Mouse (Mus musculus) gastrocnemius, adult 8-10 months (tissue): ENCODE measurements at regions not wholly inside any gene's neighbourhood (a gene's known extent, or its start where the extent isn't known, plus 50 kb on each side); places are given as distances from the start of the nearest gene placed in this dataset.
"Not testable (repeated sequence)": the region's sequence is repeated elsewhere in the genome, so short reads cannot be mapped to it uniquely, and the experiment has no call there.

Source experiments
- DNase-seq, 2 experiments: peaks; one replicate each; pipeline ENCODE4 v3.0.0; 2022; ENCODE audit warnings: low spot score in 2 of 2

DNA sequence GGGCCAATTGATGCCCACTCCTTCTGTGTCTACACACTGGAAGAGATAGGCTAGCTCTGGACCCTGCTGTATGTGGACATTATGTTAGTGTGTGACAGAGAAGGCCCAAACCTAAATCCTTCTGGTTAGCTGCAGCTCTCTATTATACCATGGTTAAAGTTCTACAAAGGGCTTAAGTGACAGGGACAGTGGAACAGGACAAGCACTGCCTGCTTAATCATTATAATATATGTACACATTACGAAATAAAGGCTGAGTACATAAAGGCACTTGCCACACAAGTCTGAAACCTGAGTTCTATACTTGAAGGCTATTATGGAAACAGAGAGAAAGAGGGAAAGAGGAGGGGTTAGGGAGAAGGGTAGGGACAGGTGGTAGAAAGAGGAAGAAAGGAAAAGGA lies 55.2 kb downstream of the Rdh14 start:
- DNase-seq: no peak

DNA sequence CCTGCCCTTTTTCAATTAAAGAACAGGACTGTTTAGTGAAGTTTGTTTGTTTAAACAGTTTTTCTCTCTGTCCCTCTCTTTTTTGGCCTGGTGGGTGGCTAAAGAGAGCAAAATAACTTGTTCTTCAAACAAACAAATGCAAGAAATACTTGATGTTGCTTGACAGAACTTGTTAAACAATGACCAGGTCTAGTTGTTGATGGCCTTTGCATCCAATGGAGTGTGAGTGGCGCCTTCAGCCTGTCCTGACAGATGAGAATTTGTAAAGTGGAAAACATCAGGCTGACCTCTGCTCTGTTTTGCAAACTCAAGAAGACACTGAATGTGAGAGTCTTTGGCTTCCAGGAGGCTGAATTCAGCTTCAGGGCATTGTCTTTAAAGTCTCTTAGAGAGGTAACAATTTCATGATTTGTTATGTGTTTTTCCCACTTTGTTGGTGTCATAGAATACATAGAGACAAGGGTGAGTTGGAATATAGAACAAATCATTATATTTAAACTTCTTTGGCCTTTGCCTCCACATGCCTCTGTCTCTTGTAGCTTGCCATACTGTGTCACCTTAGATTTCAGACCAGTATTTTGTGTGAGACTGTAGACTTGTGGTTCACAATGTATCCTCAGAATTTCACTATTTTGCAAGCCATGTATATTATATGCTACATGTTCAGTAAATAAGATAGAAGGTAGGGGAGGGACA lies 67.5 kb downstream of the Rdh14 start:
- no peak for DNase-seq

DNA sequence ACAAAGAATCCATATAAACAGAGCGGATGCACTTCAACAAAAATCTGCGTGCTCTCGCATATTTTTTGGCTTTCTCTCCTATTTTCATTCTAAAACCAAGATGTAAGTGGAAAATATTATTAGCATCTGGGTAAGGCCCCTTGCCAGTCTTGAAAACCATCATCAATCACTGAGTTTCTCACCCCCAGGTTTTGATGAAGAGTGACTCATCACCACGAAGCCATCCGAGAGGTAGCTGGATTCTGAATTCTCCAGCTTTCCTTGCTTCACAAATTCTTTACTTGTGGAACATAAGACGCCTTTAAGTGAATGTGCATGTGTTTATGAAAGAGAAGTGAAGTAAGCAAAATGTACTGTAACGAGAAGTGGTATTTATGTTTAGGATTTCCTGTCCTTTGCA lies 71.2 kb downstream of the Rdh14 start:
- no peak for DNase-seq

DNA sequence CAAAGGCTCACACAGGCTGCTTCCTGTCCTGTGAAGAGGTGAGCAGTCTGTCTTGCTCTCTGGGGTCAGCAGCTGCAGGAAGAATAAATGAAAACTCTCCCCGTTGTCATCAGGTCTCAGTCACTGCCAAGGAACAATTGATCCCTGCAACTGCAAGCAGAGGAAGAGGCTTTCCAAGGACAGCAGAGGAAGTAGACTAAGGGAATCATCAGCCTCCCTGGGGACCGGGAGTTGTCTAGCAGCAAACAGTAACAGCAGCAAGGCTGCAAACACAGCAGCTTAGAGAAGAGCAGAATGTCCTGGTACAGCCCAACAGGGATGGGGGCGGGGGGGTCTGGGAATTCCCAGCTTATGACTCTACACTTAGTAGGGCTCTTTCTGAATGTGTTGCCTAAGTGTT lies 72.4 kb downstream of the Rdh14 start:
- peak; percentile 60 to 61 for DNase-seq

DNA sequence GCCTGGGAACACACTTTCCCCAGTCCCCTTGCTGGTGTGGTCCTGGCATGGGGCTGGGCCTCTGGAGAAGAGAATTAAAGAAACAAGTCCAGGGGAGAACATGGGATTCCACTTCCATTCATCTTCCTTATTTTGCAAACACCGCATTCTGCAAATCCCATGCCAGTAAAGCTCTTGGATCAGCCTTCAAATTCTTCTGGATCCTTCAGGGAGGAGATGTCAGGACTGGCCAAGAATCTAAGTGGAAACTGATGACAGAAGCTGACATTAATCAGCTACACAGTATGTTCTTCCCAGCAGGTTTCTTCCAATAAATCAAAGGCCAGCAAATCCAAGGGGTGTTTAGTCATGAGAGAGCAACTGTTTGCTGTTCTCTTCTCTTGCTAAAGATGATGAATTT lies 83.4 kb downstream of the Rdh14 start:
- peak in 1 of 2 experiments; percentile 7 for DNase-seq

DNA sequence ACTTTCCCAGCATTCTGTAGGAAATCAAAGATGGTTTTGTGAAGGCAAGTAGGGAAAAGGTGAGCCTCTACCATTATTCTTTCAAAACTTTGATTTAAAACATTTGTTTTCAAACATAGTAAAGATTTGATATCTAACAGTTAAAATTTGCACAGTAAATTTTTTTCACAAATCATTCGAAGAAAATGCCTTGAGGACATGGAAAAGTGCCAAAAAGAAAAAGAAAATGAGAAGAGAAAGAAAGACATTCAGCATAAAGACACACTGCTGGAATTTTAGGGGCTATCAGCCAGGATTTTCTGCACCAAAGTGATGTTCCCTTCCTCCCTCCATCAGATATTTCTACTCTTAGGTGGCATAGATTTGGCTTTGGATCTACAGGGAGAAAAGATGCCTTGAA lies 90.2 kb downstream of the Rdh14 start:
- DNase-seq: no peak

DNA sequence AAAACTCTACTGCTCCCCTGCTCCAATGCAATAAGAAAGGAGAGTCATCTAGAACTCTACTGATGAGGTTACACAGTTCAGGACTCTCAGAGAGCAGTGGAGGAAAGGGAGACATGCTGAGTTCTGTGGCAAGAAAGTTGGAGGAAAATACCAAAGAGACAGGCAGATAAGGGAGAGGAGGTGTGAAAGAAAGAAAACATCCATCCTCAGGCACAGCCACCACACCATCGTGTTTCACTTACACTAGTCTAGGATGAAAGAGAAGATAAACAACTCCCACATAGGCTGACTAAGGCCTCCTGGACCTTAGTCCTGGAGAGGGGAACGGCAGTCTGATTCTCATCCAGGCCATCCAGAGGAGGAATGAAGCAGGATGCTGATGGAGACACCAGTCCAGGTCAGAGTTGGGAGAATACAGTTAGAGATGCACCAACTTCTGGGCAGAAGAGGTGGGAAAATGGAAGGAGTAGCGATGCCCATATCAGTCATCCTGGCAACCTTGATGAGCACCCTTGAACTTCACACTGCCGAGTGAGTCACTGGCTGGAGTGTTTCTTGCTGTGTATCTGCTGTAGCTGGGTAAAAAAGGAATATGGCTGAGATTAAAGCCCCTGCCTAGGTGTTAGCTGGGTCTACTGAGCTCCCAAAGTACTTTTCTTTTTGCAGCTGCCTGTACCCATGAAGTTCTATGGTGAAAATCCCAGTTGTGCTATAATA lies 91.9 kb downstream of the Rdh14 start:
- no peak for DNase-seq

DNA sequence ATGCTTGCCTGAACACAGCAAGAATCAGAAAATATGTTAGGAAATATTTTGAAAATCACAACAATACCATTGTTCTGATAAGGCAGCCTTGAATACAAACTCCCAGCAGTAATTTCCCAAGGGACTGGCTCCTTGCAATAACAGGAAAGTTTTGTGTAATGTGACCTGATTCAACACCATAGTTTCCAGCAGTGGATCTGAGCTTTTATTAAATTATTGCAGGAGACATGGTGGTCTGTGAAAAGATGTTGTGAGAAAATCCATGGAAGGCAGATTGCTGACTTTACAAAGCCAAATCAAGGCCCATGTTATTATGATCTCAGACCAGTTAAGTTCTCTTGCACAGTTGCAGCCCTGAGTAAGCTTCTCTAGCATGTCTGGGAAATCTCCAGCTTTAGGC lies 116.1 kb downstream of the Rdh14 start:
- DNase-seq: no peak

DNA sequence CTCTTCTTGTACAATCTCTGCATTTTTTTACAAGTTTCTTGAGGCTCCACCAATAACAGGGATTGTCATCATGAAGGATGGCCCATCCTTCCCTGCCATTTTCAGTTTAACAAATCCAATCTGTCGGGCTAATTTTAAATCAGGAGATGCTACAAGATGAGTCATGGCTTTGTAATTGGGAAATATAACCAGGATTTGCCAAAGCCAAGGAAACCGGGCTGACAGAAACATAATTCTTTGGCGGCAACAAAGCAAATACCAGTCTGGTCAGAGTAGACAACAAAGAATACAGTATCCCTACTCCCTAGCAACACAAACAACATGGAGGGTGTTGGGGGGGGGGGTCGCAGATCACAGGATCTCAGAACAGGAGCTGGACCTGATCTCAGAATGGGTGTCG lies 123.0 kb downstream of the Rdh14 start:
- no peak for DNase-seq

DNA sequence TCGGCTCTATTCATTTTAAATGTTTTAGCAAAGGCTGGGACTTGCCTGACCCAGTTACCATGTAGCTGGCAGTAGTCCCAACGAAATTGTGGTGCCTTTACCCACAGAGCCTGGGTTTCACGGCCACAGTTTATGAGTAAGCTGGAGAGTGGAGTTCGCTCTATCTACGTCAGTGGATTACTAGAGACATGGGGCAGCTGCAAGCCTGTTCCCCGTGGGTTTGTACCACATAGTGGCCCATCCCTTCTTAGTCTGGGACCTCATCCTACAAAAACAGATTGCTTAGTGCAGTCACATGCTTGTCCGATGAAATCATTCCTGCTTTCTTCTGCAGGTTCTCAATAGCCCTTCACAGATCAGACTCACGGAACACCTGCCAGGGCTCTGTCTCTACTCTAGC lies 123.7 kb downstream of the Rdh14 start:
- DNase-seq: peak; percentile 13 to 22

DNA sequence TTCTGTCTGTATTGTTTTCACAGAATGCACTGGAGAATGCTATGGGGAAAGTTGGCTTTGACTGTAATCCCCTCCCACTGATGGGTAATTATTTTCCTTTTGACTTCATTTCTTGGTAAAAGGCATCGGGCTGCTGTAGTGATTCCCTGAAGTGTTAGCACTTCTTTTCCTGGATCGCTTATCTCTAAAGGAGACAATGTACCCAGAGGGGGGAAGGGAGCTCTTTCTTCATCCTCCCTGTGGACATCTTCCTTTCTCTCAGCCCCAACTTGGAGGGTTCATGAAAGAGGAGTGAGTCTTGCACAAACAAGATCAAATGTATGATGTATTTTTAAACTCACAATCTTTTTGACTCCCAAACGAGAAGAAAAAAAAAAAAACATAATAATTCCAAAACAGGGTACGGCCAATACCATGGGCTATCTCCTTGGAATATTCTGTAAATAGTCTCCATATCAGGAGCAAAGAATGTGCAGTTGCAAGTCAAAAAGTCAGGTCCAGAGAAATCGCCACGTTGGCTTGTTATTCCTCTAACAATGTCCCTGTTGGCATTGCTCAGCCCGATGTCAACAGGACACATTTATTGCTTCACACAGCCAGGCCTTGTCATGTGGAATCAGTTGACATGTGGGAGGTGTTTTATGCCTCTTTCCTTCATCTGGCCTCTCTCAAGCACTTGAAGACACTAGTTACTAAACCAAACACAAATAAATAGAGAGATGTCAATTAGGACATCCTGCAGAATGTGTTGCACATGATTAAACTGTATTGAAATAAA lies 134.1 kb downstream of the Rdh14 start:
- no peak for DNase-seq

DNA sequence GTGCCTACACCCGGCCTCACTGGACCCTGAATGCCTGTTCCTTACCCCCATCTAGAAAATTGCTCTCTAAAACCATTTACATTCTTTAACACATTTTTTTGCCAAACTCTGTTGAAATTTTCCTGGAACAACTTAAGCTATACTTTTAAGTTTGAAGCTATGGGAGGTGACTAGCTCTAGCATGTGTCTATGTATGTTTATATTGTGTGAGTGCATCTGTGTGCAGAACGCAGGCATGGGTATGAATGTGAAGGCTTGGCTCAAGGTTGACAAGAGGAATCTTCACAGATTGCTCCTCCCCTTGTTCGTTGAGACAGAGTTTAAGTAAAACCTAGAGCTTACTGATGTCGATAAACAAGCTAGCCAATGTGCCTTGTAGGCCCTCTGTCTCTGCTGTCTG lies 135.4 kb downstream of the Rdh14 start:
- DNase-seq: no peak

DNA sequence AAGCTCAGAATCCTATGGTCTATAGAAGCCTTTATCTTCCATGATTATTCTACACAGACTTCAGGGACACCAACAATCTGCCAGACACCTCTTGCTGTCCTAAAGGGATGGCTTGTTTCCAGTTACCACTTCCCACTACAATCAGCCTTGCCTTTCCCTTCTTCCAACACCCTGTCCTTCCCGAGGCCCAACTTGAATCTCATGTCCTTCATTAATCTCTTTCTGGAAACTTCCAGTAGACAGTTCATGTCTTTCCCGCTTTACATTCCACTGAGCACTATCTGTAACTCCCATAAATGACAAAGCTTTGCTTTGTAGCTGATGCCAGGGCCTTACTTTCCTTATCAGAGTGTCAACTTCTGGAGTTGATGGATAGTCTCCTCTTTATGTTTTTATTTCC lies 138.5 kb downstream of the Rdh14 start:
- no peak for DNase-seq

DNA sequence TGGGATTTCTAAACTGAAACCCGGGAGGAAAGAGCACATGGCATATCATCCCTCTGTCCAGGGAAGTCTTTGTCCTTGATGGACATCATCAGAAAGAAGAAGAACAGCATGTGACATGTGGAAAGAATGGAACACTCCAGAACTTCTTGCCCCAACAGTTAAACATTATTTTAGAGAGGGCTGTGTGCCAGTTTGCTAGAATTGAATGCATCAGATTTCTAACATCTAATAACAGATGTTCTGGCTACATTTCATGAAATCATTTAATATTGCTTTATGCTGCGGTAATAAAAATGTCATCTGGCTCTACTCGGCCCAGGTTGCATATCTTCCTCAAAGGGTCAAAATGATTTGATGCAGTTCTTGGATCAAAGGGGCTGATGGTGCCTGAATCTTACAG lies 140.4 kb downstream of the Rdh14 start:
- DNase-seq: no peak

DNA sequence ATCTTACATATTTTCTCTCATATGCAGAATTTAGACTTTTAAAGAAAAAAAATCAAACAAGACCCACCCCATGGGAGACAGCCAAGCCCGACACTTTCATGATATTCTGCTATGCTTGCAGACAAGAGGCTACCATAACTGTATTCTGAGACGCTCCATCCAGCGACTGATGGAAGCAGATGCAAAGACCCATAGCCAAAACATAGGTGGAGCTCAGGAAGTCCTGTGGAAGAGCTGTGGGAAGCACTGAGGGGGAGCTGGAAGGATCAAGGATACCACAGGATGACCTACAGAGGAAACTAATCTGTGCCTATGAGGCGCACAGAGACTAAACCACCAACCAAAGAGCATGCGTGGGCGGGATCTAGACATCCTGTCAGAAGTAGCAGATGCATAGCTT lies 143.4 kb downstream of the Rdh14 start:
- no peak for DNase-seq

DNA sequence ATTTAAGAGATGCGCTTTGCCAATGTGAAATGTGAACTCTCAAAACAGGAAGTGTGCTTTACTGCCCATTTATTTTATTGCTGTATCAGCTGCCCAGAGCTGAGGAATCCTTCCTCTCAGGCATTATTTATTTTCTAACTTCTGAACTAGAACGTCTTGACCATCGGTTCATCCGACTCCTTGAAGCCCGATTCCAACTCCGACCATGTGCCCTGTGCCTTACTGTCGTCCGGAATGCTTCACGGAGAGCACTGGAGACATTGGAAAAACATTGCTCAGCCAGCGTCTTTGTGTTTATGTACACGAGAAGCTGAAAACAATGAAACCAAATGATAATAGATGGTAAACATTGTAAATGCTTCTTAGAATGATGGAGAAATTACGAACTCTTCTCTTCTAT lies 145.7 kb downstream of the Rdh14 start:
- DNase-seq: no peak

DNA sequence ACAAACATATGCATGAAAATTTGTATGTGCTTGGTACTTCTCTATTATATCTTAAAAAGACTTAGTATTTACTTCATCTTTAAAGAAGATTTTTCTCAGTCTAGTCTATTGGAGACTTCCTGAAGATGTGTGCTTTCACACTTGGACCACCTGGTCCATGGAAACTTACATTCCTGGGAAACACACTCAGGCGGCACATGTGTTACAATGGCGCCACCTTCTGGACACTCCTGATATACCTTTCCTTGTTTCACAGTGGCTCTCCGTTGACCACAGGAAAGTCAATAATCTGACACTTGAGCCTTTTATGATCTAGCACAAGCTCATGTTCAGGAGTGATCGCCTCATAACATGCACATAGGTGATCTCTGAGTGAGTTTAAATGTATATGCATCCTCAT lies 146.5 kb downstream of the Rdh14 start:
- peak; percentile 10 to 14 for DNase-seq

DNA sequence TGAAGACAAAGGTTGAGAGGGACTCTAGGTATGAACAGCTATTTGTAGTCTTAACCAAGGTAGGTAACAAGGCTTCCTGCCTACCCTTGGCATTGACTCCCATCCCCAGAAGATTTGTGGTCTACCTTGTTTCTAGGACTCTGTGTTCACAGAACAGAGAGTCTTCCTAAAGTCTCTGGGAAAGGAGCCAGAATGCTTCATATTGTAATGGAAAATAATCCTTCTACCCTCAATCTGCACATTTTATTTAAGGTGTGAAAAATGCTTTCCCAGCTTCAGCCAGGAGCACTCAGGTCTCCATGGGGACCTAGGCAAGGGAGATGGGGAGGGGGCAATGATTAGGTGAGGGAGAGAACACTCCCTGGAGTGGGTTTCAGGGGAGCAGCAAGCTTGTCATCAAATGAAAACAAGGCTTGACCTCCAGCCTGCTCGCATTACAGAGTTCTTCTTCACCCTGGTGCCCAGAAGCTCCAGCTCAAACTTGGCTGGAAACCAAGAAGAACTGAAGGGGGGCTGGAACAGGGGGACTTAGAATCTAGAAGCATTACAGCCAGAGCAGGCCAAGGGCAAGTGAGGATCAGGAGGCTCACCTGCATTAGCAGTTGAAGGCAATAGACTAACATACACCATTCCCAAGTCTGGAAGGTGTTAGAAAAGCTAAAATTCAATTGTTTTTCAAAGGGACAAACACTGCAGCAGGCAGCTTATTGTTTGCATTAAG lies 159.1 kb downstream of the Rdh14 start:
- no peak for DNase-seq

DNA sequence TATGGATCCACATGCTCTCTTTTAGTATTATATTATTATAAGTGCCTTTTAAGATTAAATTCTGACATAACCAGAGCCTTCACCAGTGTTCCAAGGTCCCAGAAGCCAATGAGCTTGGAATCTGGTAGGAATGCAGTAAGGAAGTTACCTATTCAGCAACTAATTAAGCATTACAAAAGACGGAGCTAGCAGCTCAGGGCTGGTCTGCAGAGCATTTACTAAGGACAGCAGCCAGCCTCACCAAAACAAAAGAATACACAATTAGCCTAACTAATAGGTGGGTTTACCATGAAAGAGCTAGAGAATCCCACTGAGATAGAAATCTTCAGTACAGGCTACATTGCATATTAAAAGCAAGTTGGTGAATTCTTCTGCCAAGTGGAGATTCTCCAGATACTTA lies 164.1 kb downstream of the Rdh14 start:
- DNase-seq: not testable (repeated sequence)

DNA sequence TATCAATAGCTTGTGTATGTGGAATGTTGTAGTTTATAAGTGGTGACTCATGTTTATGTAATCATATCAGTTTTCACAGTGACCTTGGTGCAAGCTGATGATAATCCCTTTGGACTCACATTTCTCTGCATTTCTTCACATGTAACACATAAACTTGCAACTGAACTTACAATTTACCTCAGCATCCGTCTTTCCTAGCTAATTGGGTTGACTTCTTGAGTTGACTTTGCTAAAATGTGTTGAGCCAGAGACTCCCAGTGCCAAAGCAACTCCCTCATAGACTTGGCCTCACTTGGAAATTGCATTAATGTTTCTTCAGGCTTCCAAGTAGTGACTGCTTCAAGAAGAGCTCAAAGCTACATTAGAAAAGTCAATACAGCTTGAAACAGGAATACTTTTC lies 172.4 kb downstream of the Rdh14 start:
- no peak for DNase-seq

DNA sequence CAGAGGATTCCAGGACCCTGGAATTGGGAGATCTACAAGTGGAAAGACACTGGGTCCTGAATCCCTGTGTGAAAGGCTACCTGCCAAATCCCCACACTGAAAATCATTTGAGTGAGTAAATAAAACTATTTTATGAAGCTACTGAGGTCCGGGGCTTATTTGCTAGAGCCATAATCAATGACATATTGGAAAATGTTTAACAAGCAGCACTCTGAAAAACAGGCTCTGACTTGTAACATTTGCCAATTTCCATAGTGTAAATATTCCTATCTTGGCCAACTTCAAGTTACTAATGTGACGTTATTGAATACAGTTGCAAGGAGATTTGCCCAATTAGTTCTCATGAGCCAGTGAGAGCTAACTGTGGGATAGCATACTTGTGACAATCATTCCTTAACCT lies 177.3 kb downstream of the Rdh14 start:
- no peak for DNase-seq
